Mouse (Mus musculus) liver, embryonic 14.5 days (tissue): Measurements from ENCODE around the gene Serpinb2.

Experiments
- CTCF ChIP-seq: IDR thresholded peaks from 2 replicates; pipeline ENCODE4 v1.5.1; 2016; ENCODE audit warnings: antibody characterized with exemption, low read depth, control low read depth
- EP300 ChIP-seq: IDR thresholded peaks from 2 replicates; pipeline ENCODE4 v1.6.1; 2016; ENCODE audit warnings: antibody characterized with exemption, low read depth

DNA sequence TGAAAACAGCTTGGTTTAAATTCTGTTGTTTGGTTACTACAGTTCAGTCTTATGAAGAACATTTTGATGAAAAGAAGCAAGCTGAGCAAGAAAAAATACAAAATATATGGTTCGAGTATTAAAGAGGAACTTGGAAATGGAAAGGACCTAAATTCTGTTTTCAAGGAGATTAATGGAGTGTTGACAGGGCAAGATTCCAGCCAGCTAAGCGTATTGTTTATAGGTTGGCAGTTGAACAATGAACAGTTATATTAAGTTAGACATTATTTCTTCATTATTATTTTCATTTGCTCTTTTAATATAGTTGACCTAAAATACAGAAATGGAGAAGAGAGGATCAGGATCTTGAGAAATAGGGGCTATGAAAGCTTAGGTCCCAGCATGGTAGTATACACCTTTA is 64.9 kb downstream of the Serpinb2 start:
- TF ChIP-seq CTCF (no peak), EP300 (no peak)
